Mouse (Mus musculus) G1E (cell line): ENCODE data around the gene Sdk1.

Source experiments
- POLR2AphosphoS5 ChIP-seq: IDR thresholded peaks from 2 replicates; pipeline ENCODE4 v1.6.1; 2012; ENCODE audit warnings: low read depth, low read length, inconsistent platforms; ENCODE audit not compliant: insufficient replicate concordance
- TAL1 ChIP-seq: conservative IDR thresholded peaks from 2 replicates; pipeline ENCODE4 v1.6.1; 2012; ENCODE audit warnings: low read depth, low read length, inconsistent platforms, mixed read lengths

DNA sequence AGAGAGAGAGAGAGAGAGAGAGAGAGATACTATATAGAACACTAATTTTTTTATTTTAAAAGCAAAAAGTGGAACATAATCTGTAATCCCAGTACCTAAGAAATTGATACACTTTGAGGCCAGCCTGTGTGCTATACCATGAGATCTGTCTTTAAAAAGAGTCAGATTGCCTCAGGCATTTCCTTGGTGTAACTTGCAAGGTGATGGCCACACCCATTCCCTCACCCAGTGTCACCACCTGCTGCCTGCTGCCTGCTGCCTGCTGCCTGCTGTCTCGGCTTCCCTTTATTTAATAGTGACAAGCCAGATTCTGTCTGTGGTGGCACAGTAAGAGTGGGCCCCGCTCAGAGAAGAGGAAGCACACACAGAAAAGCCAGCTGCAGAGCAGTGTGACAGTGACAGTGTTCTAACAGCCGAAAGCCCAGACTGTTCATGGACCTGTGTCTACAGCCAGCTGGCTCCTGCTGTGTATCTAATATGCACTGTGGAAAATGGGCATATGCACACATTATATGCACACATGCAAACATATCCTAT, 642.9 kb downstream of the Sdk1 start:
- TF ChIP-seq POLR2AphosphoS5: no peak
- no peak for TF ChIP-seq TAL1
